Mouse (Mus musculus): ENCODE data around the gene Smarca2. TPM values are rescaled to one million over a fixed set of nuclear protein-coding genes. Genes with fewer than 3 reads are reported as not detected.

Smarca2 gene
- 100 to 1,000 TPM; 110 to 127 (median 120) TPM for total RNA-seq (2022)

DNA sequence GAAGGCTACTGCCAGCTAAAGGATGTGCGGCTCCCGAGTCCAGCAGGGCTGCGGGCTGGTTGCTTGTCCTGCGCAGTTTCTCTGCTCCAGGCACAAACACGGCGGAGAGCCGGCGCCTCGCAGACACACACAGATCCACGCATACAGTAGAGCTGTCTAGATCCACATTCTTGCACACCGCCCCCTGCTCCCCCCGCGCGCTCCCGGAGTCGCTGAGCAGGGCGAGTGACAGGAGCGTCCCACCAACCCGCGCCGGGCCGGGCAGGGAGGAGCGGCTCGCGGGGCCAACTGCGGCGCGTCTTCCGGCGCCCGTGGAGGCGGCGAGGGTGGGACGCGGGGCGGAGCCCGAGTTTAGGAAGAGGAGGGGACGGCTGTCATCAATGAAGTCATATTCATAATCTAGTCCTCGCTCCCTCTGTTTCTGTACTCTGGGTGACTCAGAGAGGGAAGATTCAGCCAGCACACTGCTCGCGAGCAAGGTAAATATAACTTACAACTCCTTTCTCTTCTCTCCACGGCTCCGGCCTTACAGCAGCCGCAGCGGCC, at the start of gene Smarca2:
Gene Smarca2 (plus strand): TSS at position 296 of the 546 bp plus-strand sequence.
- peak; percentile 98 for DNase-seq

DNA sequence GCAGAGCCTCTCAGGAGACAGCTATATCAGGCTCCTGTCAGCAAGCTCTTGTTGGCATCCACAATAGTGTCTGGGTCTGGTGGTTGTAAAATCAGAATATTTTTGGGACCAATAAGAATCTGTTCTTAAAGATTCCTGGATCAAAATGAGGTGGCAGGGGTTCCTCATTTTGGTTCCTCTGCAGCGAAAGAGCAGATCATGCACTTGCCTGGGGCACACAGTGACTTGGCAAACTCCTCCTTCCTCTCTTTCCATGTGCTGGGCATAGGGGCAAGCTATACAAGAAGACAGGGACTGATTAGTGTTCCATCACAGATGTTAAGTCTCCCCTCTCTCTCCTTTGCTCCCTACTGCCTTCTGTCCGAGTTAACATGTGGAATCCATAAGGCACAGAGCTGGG, 40.0 kb upstream of the Smarca2 start:
- no peak for DNase-seq

DNA sequence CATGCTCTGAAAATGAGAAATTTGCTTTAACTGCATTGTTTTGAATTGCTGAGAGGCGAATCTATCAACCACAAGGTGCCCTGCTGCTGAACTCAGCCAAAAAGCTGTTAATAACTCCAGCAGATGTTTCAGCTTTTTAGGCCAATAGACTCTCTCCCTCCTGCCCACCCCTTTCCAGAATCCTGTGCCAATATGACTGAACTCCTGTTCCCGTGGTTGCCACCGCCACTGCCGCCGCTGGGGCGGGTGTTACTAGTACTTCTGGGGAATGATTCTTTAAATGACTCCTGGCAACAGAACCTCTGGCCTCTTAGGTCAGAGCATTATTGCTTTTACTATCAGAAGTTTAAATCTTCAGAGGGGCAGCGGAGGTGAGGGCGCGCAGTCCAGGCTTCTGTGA, 38.7 kb upstream of the Smarca2 start:
- no peak for DNase-seq

DNA sequence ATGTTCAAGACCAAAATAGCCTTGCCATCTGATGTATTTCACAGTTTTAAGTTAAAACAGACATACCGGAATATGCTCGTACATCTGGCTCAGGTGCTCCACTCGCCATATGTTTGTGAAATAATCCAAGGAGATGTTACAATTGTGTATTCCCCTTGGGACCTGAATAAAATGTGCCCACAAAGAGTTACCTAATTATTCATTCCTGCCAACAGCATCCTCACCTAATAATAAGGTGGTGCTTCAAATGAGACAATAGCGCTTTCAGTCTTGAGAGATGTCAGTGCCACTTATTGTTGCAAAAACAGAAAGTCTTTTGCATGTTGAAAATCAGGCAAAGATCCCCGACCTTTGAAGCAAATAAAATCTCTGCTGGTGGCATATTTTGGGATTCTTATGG, 36.6 kb upstream of the Smarca2 start:
- no peak for DNase-seq

DNA sequence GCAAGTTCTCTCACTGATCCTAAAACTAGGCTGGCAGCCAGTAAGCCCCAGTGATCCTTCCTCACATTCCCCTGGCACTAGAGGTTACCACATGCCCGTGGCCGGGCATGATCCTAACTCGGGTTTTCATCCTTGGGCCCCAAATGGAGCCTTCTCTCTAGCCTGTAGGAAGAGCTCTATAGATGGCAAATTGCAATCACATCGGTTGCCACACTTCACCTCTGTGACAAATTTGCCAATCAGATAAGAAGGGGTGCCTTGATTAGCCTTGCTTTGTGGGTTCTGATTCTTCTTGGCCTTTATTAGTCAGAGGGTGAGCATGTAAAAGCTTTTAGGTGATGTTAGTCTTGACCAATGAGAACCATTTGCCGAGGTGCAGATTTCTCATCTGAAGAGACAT, 35.9 kb upstream of the Smarca2 start:
- DNase-seq = no peak

DNA sequence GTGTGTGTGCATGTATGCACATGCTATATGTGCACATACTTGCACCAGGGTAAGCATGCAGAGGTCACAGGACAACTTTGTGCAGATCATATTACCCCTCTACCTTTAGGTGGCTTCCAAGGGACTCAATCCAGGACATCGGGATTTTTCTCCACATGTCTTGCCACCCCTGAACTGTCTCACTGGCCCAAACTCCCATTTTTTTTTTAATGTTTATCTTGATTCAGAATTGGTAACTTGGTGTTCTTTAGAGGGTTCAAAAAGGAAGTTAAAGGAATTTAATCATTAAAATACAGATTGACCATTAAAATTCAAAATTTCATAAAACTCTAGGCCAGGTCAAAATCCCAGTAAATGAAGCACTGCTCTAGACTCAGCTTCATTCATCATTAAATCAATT, 35.4 kb upstream of the Smarca2 start:
- no peak for DNase-seq

DNA sequence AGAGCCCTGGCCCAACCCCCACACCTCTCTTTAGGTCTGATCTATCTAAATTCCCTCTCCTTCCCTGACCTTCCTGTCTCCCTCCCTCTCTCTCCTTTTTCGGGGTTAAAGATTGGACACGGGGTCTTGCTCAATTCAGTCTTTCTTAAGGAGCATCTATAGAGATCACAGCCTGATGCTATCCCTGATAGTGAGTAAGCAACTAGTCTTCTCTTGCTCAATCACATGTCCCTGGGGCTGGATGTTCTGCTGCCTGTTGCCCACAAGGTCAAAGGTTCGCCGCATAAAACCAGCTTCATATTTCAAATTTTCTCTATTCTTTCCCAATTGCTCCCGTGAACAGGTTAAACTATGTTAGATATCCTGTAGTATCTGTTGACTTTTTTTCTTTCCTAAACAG, 25.2 kb upstream of the Smarca2 start:
- peak; percentile 23 for DNase-seq

DNA sequence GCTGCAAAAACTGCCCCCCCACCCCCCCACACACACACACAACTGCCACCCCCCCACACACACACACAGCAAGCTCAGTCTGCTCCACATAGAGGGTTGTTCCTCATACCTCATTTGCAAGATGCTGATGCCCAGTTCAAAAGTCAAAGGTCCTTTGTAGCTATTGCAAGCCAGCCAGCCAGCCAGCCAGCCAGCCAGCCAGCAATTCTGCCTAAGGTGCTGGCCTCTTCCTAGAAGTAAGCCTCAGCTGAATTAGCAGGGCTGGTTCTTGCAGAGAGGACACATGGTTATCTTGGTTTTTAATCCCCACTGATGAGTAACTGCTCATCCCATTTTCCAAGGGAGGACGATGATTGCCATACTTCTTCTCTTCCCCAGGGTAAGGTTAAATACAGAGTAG, 24.8 kb upstream of the Smarca2 start:
- no peak for DNase-seq

DNA sequence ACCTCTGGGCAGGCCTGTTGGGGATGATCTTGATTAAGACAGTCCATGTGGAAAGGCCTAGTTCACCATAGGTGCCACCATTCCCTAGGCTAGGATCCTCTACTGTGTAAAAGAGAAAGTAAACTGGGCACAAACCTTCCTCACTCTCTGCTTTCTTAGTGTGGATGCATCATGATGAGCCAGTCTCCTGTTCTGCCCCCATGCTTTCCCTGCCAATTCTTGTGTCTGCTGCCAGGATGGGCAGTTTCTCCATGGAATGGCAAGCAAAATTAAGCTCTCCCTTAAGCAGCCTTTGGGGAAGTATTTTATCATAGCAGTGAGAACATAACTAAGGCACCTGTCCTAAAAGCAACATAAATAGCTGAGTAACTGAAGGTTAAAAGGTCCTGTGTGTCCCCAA, 10.2 kb upstream of the Smarca2 start:
- no peak for DNase-seq

DNA sequence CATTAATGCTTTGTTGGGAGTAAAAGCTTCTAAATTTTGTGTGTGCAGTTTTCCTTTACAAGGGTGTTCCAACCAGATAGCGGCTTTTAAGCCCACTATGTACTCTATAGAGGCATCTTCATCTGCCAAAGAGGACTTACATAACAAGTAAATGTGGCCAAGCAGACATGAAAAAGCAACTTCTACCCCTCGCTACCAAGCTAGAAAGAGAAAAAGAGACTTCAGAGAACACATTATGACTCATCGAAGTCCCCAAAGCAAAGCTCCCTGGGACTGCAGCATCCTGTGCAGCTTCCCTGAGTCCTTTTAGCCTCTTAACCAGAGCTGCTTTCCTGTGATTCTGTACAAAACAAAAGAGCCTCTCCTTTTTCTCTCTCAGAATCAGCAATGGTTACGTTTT, 3.4 kb upstream of the Smarca2 start:
- no peak for DNase-seq

DNA sequence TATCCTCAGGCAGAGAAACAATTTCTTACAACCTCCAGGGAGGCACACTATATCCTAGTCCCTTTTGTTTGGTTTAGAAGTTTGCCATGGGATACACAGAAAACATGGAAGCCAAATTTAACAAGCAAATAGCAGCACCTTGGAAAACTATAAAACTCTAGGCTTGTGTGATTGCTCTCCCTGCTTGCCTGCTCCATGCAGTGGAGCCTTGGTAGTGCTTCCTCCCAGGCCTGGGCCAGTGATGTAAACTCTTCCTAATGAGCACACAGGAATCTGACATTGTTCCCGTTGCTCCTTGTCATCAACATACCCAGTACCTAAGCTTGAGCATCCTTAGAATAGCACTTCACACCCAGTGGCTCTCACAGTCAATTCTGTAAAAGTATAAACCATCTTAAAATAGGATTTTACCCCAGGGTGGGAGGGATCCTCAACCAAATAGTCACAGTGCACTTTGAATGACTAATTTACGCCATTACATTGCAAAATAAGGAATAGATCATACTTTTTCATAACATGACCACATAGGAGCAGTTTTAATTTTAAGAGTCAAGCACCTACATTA, 1.5 kb upstream of the Smarca2 start:
- DNase-seq = no peak

DNA sequence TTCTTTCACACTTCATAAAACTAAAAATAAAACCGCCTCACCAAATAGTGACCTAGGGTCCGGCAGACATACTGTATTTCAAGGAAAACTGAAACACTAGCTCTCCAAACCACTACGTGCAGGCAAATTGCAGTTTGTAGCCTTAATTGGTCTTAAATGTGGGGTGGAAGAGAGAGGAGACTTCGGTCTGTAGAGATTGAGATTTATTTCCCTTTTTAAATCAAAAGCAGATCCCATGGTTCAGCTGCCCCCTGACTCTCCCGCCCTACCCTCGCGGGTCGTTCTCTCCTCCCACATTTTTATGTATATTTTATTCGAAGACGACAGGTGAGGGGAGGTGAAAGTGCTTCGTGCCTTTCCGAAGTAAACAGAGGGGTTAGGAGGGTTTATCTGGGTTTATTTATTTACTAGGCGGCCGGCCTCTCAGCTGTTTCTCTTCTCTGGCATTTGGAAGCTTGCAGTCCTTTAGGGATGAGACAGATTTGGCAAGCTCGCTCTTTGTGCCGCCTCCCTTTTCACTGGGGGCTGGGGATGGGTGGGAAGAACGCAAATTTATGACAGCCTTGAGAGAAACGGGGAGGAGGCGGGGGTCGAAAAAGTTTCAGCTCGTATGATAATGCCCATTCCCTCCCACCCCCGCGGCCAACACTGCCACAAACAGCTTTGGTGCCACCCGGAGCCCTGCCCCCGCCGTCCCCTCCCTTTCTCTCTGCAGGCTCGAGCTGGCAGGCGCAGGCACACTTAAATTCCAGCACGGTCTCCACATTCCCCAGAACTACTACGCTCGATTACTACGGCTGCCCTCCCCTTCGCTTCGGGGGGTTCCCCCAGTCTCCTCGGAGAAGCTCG, 720 bp upstream of the Smarca2 start:
- DNase-seq = no peak

DNA sequence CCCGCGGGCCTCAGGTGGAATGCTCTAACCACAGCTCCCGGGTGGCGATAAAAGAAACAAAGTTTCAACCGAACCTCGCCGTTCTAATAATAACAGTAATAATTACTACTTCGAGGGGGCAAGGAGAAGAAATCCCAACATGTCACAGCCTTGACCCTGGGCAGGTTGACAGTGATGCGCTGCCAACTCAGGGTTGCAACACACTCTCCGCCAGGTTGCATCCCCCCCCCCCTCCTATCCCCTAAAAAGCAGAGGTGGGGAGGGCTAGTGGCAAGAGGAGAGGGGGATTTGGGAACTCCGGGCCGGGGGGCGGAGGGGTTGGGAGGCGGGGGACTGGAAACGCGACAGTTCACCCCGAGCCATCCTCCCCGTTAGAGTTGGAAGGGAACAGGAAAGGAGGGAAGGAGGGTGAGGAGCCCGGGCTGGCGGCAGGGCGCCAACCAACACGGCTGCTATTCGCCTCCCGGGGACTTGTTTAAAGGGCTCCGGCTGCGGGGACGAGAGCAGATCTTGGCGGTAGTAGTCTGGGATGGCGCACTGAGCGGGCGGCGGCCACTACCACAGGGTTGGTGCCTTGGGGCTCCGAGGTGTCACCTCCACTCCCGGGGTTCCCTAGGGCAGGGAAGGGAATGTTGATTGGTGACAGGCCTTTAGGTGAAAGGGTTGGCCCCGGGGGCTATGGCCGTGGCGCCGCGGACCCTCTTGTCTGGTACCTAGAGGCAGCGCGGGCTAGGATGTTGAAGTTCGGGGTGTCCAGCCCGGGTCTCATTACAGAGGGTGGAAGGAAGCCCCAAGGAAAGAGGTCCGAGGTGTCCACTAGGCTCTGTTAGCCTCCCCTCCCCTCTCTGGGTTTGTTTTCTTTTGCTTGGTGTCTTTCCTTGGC, 829 bp downstream of the Smarca2 start:
- peak; percentile 37 for DNase-seq

DNA sequence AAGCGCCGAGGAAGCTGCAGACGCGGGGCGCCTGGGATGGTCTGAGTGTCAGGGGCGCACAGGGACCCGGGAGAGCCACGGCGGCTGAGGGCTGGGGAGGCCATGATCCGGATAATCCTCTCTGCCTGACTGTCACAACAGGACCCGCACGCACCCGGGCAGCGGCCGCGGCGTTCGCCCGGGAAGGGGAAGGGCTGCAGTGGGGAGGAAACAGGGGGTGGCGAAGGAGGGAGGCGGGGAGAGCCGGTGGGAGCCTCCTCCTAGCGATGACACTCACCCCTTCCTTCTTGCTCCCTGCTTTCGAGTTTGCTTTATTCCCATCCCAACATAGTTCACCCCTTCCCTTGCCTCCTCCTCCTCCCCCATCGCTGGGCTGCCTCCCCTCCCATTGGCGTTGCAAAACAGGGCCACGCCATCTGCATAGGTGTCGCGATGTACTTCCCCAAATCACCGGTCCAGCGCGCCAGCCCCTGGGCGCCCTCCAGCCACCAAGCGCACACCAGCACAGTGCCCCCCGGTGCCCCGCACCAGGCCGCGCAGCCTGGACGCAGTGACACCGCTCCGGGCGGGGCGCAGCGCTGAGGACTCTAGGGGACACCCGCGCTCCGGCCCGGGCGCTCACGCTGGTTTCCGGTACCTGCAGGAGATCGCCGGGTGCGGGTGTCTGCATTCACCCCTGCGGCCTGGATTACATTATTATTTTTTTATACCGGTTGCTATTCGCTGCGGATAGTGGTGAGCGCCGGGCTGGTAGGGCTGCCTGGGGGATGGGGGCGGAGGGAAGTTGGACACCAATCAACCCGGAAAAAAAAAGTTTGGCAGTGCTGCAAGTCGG, 1.7 kb downstream of the Smarca2 start:
- DNase-seq = peak; percentile 61

DNA sequence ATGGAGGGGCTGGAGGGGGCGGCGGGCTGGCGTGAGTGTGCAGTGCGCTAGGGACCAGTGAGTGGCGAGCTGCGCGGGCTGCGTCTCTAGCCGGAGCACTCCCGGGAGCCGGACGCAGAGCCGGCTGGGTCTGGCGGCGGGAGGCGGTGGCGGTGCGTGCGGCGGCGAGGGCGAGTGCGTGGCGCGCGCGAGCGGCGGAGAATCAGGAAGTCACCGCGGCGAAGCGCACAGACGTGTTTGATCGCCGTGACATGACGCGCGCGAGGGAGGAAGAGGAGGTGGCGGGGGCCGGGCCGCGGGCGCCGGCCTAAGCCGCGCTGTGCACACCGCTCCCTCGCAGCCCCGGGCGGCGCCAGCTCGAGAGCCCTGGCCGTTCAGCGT, 2.3 kb downstream of the Smarca2 start:
- DNase-seq = no peak

DNA sequence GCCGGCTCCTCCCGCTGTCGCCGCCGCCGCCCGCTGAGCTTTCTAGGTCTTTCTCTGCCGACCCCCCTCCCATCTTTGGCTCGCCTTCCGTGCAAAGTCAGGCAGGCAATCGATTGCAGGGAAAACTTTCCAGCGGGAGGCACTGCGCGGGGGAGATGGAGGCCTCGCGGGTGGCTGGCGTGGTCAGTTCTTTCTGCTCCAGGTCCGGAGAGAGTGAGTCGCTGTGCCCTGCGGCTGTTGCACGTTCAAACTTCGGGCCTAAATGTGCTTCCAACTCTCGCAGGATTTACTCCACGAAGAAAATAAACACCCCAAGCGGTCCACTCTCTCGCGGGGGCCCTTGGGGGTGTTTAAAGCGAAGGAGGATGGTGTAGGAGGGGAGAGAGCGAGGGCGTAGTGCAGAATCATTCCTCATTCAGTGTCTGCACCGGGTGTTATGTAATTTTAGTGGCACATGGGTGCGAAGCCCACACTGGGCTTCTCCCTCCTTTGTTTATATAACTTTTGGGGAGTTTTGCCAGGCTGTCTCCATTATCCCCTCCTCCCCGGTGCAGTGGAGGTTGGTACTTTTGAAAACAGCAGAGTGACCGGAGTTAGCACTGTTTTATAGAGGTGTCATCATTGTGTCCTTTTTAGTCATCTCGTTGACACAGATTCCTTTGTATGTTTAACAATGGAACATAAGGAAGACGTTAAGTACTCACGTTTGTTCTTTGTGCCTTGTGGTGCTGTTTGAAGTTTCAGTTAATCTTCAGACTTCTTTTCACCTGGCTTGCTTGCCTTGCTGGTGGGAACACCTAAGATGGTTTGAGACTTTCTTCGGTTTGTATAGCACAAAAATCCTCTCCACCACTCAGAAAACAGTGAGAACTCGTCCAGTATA, 2.9 kb downstream of the Smarca2 start:
- peak; percentile 46 for DNase-seq

DNA sequence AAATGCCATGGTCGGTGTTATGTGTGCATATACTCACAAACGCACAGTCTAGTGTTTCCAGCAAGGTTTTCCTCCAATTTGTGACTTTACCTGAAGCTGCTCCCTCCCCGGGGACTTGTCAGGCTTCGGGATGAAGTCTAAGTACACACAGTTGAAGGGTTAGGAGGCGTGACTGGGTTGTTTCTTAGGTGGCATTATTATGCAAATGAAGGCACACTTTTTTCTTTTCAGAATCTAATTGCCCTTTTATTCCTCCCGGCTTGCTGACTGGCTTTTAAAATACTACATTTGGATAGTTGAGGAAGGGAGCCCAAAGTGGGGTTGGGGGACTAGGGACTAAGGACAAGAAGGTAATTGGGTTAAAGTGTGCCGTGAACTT, 3.6 kb downstream of the Smarca2 start:
- no peak for DNase-seq

DNA sequence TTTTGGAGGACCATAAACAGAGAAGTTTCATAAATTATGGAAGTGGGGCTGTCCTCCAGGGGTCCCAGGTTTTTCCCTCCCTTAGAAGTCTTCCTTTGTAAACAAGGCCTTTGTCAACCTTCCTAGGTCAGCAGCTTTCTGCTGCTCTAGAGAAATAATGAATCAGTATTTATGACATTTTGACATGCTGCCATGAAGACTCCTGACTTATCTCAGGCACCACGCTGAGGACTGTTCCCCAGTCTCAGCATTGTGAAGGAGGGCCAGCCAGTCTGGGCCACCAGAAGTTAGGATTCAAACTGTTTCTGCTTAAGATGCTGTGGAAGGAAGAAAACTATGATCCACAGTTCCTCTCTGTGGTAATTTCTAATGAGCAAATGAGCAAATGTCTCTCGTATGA, 4.8 kb downstream of the Smarca2 start:
- no peak for DNase-seq

DNA sequence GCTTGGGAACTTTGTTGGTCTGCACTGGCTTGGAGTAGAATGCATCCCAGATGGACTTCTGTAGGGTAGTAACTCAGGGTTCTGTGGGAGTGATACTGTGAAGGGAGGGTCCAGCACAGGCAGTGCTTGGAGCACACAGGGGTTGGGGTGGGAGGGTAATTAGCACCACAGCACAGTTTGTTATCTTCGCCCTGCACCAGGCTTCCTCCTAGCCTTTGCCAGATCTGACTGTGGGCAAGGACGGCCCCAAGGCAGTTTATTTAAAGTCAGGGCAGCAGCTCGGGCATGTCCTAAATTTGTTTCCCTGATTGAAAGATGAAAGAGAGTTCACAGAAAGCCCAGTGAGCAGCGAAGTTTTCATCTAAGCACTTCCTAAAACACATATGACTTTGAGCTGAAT, 8.1 kb downstream of the Smarca2 start:
- peak; percentile 32 for DNase-seq

DNA sequence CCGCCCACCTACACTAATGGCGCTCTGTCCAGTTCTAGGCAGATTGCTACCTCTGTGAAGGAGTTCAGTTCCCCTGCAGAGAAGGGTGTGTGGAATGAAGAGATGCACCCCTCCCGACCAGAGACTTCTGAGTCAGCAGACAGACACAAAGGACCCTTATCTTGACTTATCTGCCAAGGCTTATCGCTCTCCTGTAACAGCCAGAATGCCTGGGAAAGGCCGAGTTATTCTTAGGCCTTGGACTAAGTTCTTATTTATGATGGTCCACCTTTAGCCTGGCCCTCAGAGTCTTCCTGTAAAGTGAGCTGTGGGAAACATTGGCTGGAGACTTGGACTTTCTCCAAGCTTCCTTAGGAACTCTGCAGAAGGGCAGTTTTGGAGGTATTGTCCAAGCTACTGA, 8.8 kb downstream of the Smarca2 start:
- DNase-seq = peak; percentile 29

DNA sequence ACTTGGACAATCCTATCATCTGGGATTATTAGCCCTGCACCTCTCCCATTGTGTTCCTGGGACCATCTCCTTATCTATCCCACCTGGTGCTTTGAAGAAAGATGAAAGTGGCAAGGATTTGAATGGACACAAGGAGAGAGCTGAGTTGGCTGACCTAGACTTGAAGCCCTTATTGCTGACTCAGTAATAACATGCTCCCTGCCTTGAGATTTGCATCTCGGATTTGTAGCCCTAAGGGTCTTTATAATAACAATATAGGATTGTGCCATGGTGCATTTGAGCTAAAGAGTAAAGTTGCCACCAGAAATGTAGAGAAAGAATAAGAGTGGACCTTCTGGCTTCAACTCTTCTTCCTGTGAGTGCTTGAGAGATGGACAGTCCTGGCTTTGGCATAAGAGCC, 11.4 kb downstream of the Smarca2 start:
- no peak for DNase-seq

All from adrenal gland, adult 8-10 months (tissue).